Comparison of ENCODE assay signal across 26 mouse cellular contexts in genomic region chr8:49236822-49237071, GRCm38 (mm10).
DNase-seq lines count a peak whose midpoint lies in the region; ATAC-seq and TF ChIP-seq lines count a peak whose summit lies in the region.
"Had no signal": no experiment of that assay in that cellular context is flagged by ENCODE, and none has a peak within 500 bp of the region (broad histone marks: within the 10 kb centered on the region; RNA-seq: fewer than 3 reads in every experiment).

No protein-coding gene starts in this region.

- H3K4me2 ChIP-seq in hindbrain, postnatal 0 days (ENCODE audit: low read depth, low read length): no peak overlapping the region
- no peak overlapping the region for H3K4me2 ChIP-seq in midbrain, embryonic 15.5 days
- no peak overlapping the region for H3K4me2 ChIP-seq in hindbrain, embryonic 14.5 days (replicated peaks)
- H3K4me2 ChIP-seq in intestine, postnatal 0 days (replicated peaks; ENCODE audit: low read depth): no peak overlapping the region
- H3K4me2 ChIP-seq: embryonic facial prominence, embryonic 13.5 days; heart, embryonic 13.5 days; intestine, embryonic 15.5 days; limb, embryonic 15.5 days; liver, embryonic 13.5 days; stomach, embryonic 15.5 days had no signal

- peaks cover 12% of the 10 kb centered on the region for H3K4me1 ChIP-seq in hindbrain, embryonic 10.5 days (replicated peaks)
- H3K4me1 ChIP-seq in hindbrain, postnatal 0 days (ENCODE audit: insufficient read depth, low read length): 0 out of 2 replicates have a peak, but pooled peaks cover 3% of the 10 kb centered on the region
- H3K4me1 ChIP-seq in midbrain, embryonic 15.5 days: no peaks in the 10 kb centered on the region
- H3K4me1 ChIP-seq in midbrain, embryonic 10.5 days: peaks cover 12% of the 10 kb centered on the region
- H3K4me1 ChIP-seq in hindbrain, embryonic 14.5 days (replicated peaks; ENCODE audit: control insufficient read depth, insufficient read depth, low read length): peaks cover 3% of the 10 kb centered on the region; the same call in 1 of the 2 replicates
- no peaks in the 10 kb centered on the region for H3K4me1 ChIP-seq in intestine, postnatal 0 days (replicated peaks; ENCODE audit: control insufficient read depth, insufficient read depth, low read length)
- H3K4me1 ChIP-seq: embryonic facial prominence, embryonic 13.5 days; heart, embryonic 13.5 days; intestine, embryonic 15.5 days; limb, embryonic 10.5 days; limb, embryonic 15.5 days; liver, embryonic 13.5 days; stomach, embryonic 15.5 days had no signal

- H3K27ac ChIP-seq in hindbrain, embryonic 10.5 days: peak overlapping the region; percentile 75
- H3K27ac ChIP-seq in hindbrain, postnatal 0 days: no peak overlapping the region
- H3K27ac ChIP-seq in midbrain, embryonic 15.5 days: peak overlapping the region; percentile 38; the same call in 1 of the 2 replicates
- H3K27ac ChIP-seq in midbrain, embryonic 10.5 days (replicated peaks): no peak overlapping the region; the same call in 1 of the 2 replicates
- 0 out of 2 replicates have a peak overlapping the region, but pooled peaks have one; percentile 35 for H3K27ac ChIP-seq in hindbrain, embryonic 14.5 days
- H3K27ac ChIP-seq in intestine, postnatal 0 days (ENCODE audit: low read depth, low read length): no peak overlapping the region
- H3K27ac ChIP-seq: embryonic facial prominence, embryonic 13.5 days; heart, embryonic 13.5 days; intestine, embryonic 15.5 days; kidney, postnatal 0 days; limb, embryonic 10.5 days; limb, embryonic 15.5 days; liver, embryonic 13.5 days; macrophage; stomach, embryonic 15.5 days had no signal

- no peak overlapping the region for H3K4me3 ChIP-seq in hindbrain, embryonic 10.5 days
- H3K4me3 ChIP-seq in hindbrain, postnatal 0 days (ENCODE audit: low read length): no peak overlapping the region
- no peak overlapping the region for H3K4me3 ChIP-seq in midbrain, embryonic 15.5 days
- no peak overlapping the region for H3K4me3 ChIP-seq in midbrain, embryonic 10.5 days
- no peak overlapping the region for H3K4me3 ChIP-seq in hindbrain, embryonic 14.5 days (replicated peaks; ENCODE audit: low read length)
- no peak overlapping the region for H3K4me3 ChIP-seq in intestine, postnatal 0 days (ENCODE audit: low read depth, low read length)
- H3K4me3 ChIP-seq: embryonic facial prominence, embryonic 13.5 days; heart, embryonic 13.5 days; intestine, embryonic 15.5 days; limb, embryonic 10.5 days; limb, embryonic 15.5 days; liver, embryonic 13.5 days; stomach, embryonic 15.5 days had no signal

- no peaks in the 10 kb centered on the region for H3K9me3 ChIP-seq in hindbrain, embryonic 10.5 days
- H3K9me3 ChIP-seq in hindbrain, postnatal 0 days (ENCODE audit: low read length): no peaks in the 10 kb centered on the region
- no peaks in the 10 kb centered on the region for H3K9me3 ChIP-seq in midbrain, embryonic 15.5 days
- H3K9me3 ChIP-seq in midbrain, embryonic 10.5 days (replicated peaks): no peaks in the 10 kb centered on the region
- no peaks in the 10 kb centered on the region for H3K9me3 ChIP-seq in hindbrain, embryonic 14.5 days (ENCODE audit: control insufficient read depth, low read length)
- H3K9me3 ChIP-seq in intestine, postnatal 0 days (ENCODE audit: control insufficient read depth): no peaks in the 10 kb centered on the region
- H3K9me3 ChIP-seq: embryonic facial prominence, embryonic 13.5 days; heart, embryonic 13.5 days; intestine, embryonic 15.5 days; limb, embryonic 10.5 days; limb, embryonic 15.5 days; liver, embryonic 13.5 days; stomach, embryonic 15.5 days had no signal

- no peak for TF ChIP-seq CTCF in hindbrain, postnatal 0 days (IDR thresholded peaks at IDR 0.05; ENCODE audit: low read depth)
- no peak for TF ChIP-seq CTCF in intestine, postnatal 0 days (IDR thresholded peaks at IDR 0.05; ENCODE audit: low read depth)

- no peak for DNase-seq in hindbrain, embryonic 10.5 days (ENCODE audit: low spot score)
- DNase-seq in hindbrain, postnatal 0 days (ENCODE audit: low spot score): no peak
- DNase-seq in midbrain, embryonic 10.5 days (ENCODE audit: low spot score): no peak
- no peak for DNase-seq in hindbrain, embryonic 14.5 days (ENCODE audit: low spot score)
- DNase-seq: adrenal gland, postnatal 36 days; B cell, adult 2 months; cerebellum, adult 18-20 months; cerebellum, postnatal 10 days; gastrocnemius, postnatal 10 days; heart, postnatal 10 days; kidney, adult 8-10 months; kidney, postnatal 4 days; liver, embryonic 13.5 days; lung, adult 18-20 months; right cerebral cortex, postnatal 25 days had no signal

- no peak overlapping the region for H3K9ac ChIP-seq in hindbrain, postnatal 0 days (replicated peaks; ENCODE audit: low read length)
- H3K9ac ChIP-seq in midbrain, embryonic 15.5 days: no peak overlapping the region
- H3K9ac ChIP-seq in hindbrain, embryonic 14.5 days: no peak overlapping the region
- no peak overlapping the region for H3K9ac ChIP-seq in intestine, postnatal 0 days (ENCODE audit: low read depth, low read length)
- H3K9ac ChIP-seq: embryonic facial prominence, embryonic 13.5 days; heart, embryonic 13.5 days; intestine, embryonic 15.5 days; limb, embryonic 15.5 days; liver, embryonic 13.5 days; stomach, embryonic 15.5 days had no signal

- H3K27me3 ChIP-seq in hindbrain, embryonic 10.5 days (ENCODE audit: insufficient read depth, poor library complexity, severe bottlenecking): no peaks in the 10 kb centered on the region
- H3K27me3 ChIP-seq in hindbrain, postnatal 0 days (ENCODE audit: insufficient read depth, low read length): no peaks in the 10 kb centered on the region
- no peaks in the 10 kb centered on the region for H3K27me3 ChIP-seq in midbrain, embryonic 15.5 days (replicated peaks)
- H3K27me3 ChIP-seq in midbrain, embryonic 10.5 days (ENCODE audit: low read depth, poor library complexity, severe bottlenecking): no peaks in the 10 kb centered on the region
- H3K27me3 ChIP-seq in hindbrain, embryonic 14.5 days (ENCODE audit: control insufficient read depth, insufficient read depth, low read length): 0 out of 2 replicates have a peak, but pooled peaks cover 4% of the 10 kb centered on the region
- no peaks in the 10 kb centered on the region for H3K27me3 ChIP-seq in intestine, postnatal 0 days (replicated peaks; ENCODE audit: control insufficient read depth, insufficient read depth, low read length)
- H3K27me3 ChIP-seq: embryonic facial prominence, embryonic 13.5 days; heart, embryonic 13.5 days; intestine, embryonic 15.5 days; limb, embryonic 15.5 days; liver, embryonic 13.5 days; stomach, embryonic 15.5 days had no signal

- 58% methylated on average over 4 of the region's 4 CpGs for WGBS in hindbrain, embryonic 10.5 days
- 51% methylated on average over 4 of the region's 4 CpGs for WGBS in hindbrain, postnatal 0 days
- WGBS in midbrain, embryonic 15.5 days: 47% methylated on average over 4 of the region's 4 CpGs
- WGBS in midbrain, embryonic 10.5 days: 53% methylated on average over 4 of the region's 4 CpGs
- whole genome bisulfite sequencing in hindbrain, embryonic 14.5 days: 36% methylated on average over 4 of the region's 4 CpGs
- WGBS in intestine, postnatal 0 days: 71% methylated on average over 4 of the region's 4 CpGs

- no peak for ATAC-seq in hindbrain, postnatal 0 days
- no peak for ATAC-seq in midbrain, embryonic 15.5 days (replicated peaks)
- no peak for ATAC-seq in hindbrain, embryonic 14.5 days (ENCODE audit: low FRiP score)
- ATAC-seq in intestine, postnatal 0 days: no peak
- ATAC-seq: intestine, embryonic 15.5 days; lung, postnatal 0 days had no signal

- no peaks in the 10 kb centered on the region for H3K36me3 ChIP-seq in hindbrain, embryonic 10.5 days
- H3K36me3 ChIP-seq in hindbrain, postnatal 0 days (ENCODE audit: insufficient read depth, low read length): no peaks in the 10 kb centered on the region
- H3K36me3 ChIP-seq in midbrain, embryonic 15.5 days (replicated peaks): no peaks in the 10 kb centered on the region
- no peaks in the 10 kb centered on the region for H3K36me3 ChIP-seq in midbrain, embryonic 10.5 days
- no peaks in the 10 kb centered on the region for H3K36me3 ChIP-seq in hindbrain, embryonic 14.5 days (replicated peaks; ENCODE audit: control insufficient read depth, insufficient read depth)
- no peaks in the 10 kb centered on the region for H3K36me3 ChIP-seq in intestine, postnatal 0 days (ENCODE audit: control insufficient read depth, insufficient read depth)
- H3K36me3 ChIP-seq: embryonic facial prominence, embryonic 13.5 days; heart, embryonic 13.5 days; intestine, embryonic 15.5 days; limb, embryonic 10.5 days; limb, embryonic 15.5 days; liver, embryonic 13.5 days; stomach, embryonic 15.5 days had no signal

Comparison
In these comparisons a context has a peak if more than half of its experiments do, and no peak if none do; other contexts are left out.
1. H3K27ac ChIP-seq: peak in hindbrain, embryonic 10.5 days (single experiment), midbrain, embryonic 15.5 days (single experiment) and hindbrain, embryonic 14.5 days (single experiment); none in hindbrain, postnatal 0 days (single experiment), midbrain, embryonic 10.5 days (single experiment) and intestine, postnatal 0 days (single experiment).